Mouse (Mus musculus) testis, adult 2 months (tissue): ENCODE measurements around the gene Mettl7a2. TPM values are rescaled to one million over a fixed set of nuclear protein-coding genes. Genes with fewer than 3 reads are reported as not detected.
"Not testable (repeated sequence)": the region's sequence is repeated elsewhere in the genome, so short reads cannot be mapped to it uniquely, and the experiment has no call there.

Experiments
- H3K27ac ChIP-seq: fragments of 200-500 bp; 2 replicates; pipeline ENCODE4 v1.5.1; 2012; ENCODE audit warnings: low read depth, low read length; ENCODE audit not compliant: control insufficient read depth, insufficient read depth
- H3K27me3 ChIP-seq: fragments of 200-500 bp; 2 replicates; pipeline ENCODE4 v1.6.1; 2012; ENCODE audit warnings: mild to moderate bottlenecking, low read length, moderate library complexity; ENCODE audit not compliant: control insufficient read depth, insufficient read depth
- H3K36me3 ChIP-seq: fragments of 200-500 bp; 2 replicates; pipeline ENCODE4 v1.6.1; 2012; ENCODE audit warnings: mild to moderate bottlenecking, low read length; ENCODE audit not compliant: control insufficient read depth, insufficient read depth
- H3K4me1 ChIP-seq: fragments of 200-500 bp; 2 replicates; pipeline ENCODE4 v1.6.1; 2012; ENCODE audit warnings: low read length; ENCODE audit not compliant: control insufficient read depth, insufficient read depth
- H3K4me3 ChIP-seq: fragments of 200-500 bp; 2 replicates; pipeline ENCODE4 v1.5.1; 2012; ENCODE audit warnings: low read depth, mild to moderate bottlenecking, low read length, moderate library complexity, mixed read lengths; ENCODE audit not compliant: control insufficient read depth
- CTCF ChIP-seq: fragments of 200-500 bp; IDR thresholded peaks from 2 replicates; pipeline ENCODE4 v1.5.1; 2012; ENCODE audit warnings: low read depth, mild to moderate bottlenecking, inconsistent platforms, low read length, moderate library complexity; ENCODE audit not compliant: control insufficient read depth, insufficient read depth, insufficient replicate concordance
- POLR2A ChIP-seq: fragments of 200-500 bp; IDR thresholded peaks from 2 replicates; pipeline ENCODE4 v1.6.1; 2012; ENCODE audit warnings: low read depth, mild to moderate bottlenecking, inconsistent platforms, low read length, moderate library complexity; ENCODE audit not compliant: control insufficient read depth
- polyA plus RNA-seq: library from polyadenylated mRNA; depleted of rRNA; stranded (reverse); fragments of >200 nt; gene quantifications from 2 replicates; pipeline ENCODE4 v1.2.3, GENCODE M21; 2012

Mettl7a2 gene
- polyA plus RNA-seq, 1 experiment = not detected

GRCm38 (mm10) chr15:100314448-100315145, 38.4 kb upstream of the Mettl7a2 start:
- no peaks in the 10 kb centered on the region for H3K4me1 ChIP-seq
- no peak overlapping the region for H3K27ac ChIP-seq
- H3K36me3 ChIP-seq = no peaks in the 10 kb centered on the region
- TF ChIP-seq POLR2A (no peak), CTCF (no peak)
- no peak overlapping the region for H3K4me3 ChIP-seq
- H3K27me3 ChIP-seq = no peaks in the 10 kb centered on the region

- not testable (repeated sequence) for H3K36me3 ChIP-seq, H3K27me3 ChIP-seq, H3K4me1 ChIP-seq, H3K27ac ChIP-seq, H3K4me3 ChIP-seq
Observed at GRCm38 (mm10) chr15:100318014-100318671, 34.9 kb upstream of the Mettl7a2 start.

- H3K27ac ChIP-seq = no peak overlapping the region
Observed at GRCm38 (mm10) chr15:100319884-100320283, 33.1 kb upstream of the Mettl7a2 start.

GRCm38 (mm10) chr15:100320295-100320905, 32.6 kb upstream of the Mettl7a2 start:
- TF ChIP-seq POLR2A (no peak), CTCF (no peak)
- no peak overlapping the region for H3K4me3 ChIP-seq
- no peaks in the 10 kb centered on the region for H3K36me3 ChIP-seq
- no peak overlapping the region for H3K27ac ChIP-seq
- H3K4me1 ChIP-seq = no peaks in the 10 kb centered on the region; the same call in 1 of the 2 replicates
- H3K27me3 ChIP-seq = no peaks in the 10 kb centered on the region

More at GRCm38 (mm10) chr15:100319884-100320283, 33.1 kb upstream of the Mettl7a2 start:
- TF ChIP-seq CTCF (no peak), POLR2A (no peak)
- no peaks in the 10 kb centered on the region for H3K27me3 ChIP-seq
- no peaks in the 10 kb centered on the region; the same call in 1 of the 2 replicates for H3K4me1 ChIP-seq
- no peaks in the 10 kb centered on the region for H3K36me3 ChIP-seq
- H3K4me3 ChIP-seq = no peak overlapping the region

GRCm38 (mm10) chr15:100321134-100321533, 31.9 kb upstream of the Mettl7a2 start:
- H3K27me3 ChIP-seq = no peaks in the 10 kb centered on the region
- no peak overlapping the region for H3K4me3 ChIP-seq
- H3K27ac ChIP-seq = no peak overlapping the region
- H3K36me3 ChIP-seq = no peaks in the 10 kb centered on the region
- H3K4me1 ChIP-seq = no peaks in the 10 kb centered on the region; the same call in 1 of the 2 replicates
- no peak for TF ChIP-seq POLR2A
- no peak; the same call in 1 of the 2 replicates for TF ChIP-seq CTCF

- TF ChIP-seq POLR2A (no peak), CTCF (no peak)
- no peaks in the 10 kb centered on the region for H3K36me3 ChIP-seq
- H3K4me3 ChIP-seq = no peak overlapping the region
- H3K27ac ChIP-seq = no peak overlapping the region
- H3K4me1 ChIP-seq = no peaks in the 10 kb centered on the region; the same call in 1 of the 2 replicates
- no peaks in the 10 kb centered on the region for H3K27me3 ChIP-seq
Observed at GRCm38 (mm10) chr15:100324021-100324591, 28.9 kb upstream of the Mettl7a2 start.

- no peak overlapping the region for H3K27ac ChIP-seq
- no peaks in the 10 kb centered on the region for H3K27me3 ChIP-seq
- TF ChIP-seq CTCF = no peak
- no peaks in the 10 kb centered on the region; the same call in 1 of the 2 replicates for H3K4me1 ChIP-seq
- no peaks in the 10 kb centered on the region for H3K36me3 ChIP-seq
- H3K4me3 ChIP-seq = no peak overlapping the region
Observed at GRCm38 (mm10) chr15:100325235-100325634, 27.8 kb upstream of the Mettl7a2 start.

- not testable (repeated sequence) for H3K27me3 ChIP-seq, H3K36me3 ChIP-seq, H3K4me3 ChIP-seq, H3K4me1 ChIP-seq, H3K27ac ChIP-seq
Observed at GRCm38 (mm10) chr15:100328089-100328488, 24.9 kb upstream of the Mettl7a2 start.

GRCm38 (mm10) chr15:100329336-100329735, 23.7 kb upstream of the Mettl7a2 start:
- H3K27me3 ChIP-seq, H3K4me3 ChIP-seq, H3K36me3 ChIP-seq, H3K4me1 ChIP-seq, H3K27ac ChIP-seq: not testable (repeated sequence)
